Mouse (Mus musculus): ENCODE results near the gene Tssk3. TPM values are rescaled to one million over a fixed set of nuclear protein-coding genes. Genes with fewer than 3 reads are reported as not detected.

Gene Tssk3
- total RNA-seq (2023): not detected in 2 replicates

GRCm38 (mm10) chr4:129490972-129491880 is at the start of gene Tssk3, which contains the start of gene Fam229a:
Tssk3 (minus strand) TSS chr4:129491022.
Fam229a (plus strand) TSS chr4:129491190.

GRCm38 (mm10) chr4:129513086-129513767 is 22.4 kb upstream of the Tssk3 start, which contains the start of gene Marcksl1:
Marcksl1 (plus strand) TSS chr4:129513581.

GRCm38 (mm10) chr4:129461183-129461960 is 29.4 kb downstream of the Tssk3 start, which contains the start of gene Bsdc1:
Bsdc1 (plus strand) TSS chr4:129461581.

GRCm38 (mm10) chr4:129440340-129441063 is 50.3 kb downstream of the Tssk3 start, which contains the start of gene Zbtb8b:
Zbtb8b (minus strand) TSS chr4:129440853.

Other genes with a start within 250 kb of the Tssk3 start
- gene C77080, start 229.6 kb downstream of the Tssk3 start, total RNA-seq (2023): 0.19 TPM in 1 of 2 replicates, not detected in the other
- not detected in 2 replicates for gene Sync, start 203.4 kb downstream of the Tssk3 start, total RNA-seq (2023)
- gene Rbbp4, start 155.7 kb downstream of the Tssk3 start, total RNA-seq (2023): 112 and 125 TPM in 2 replicates
- gene Zbtb8os, start 155.3 kb downstream of the Tssk3 start, total RNA-seq (2023): 16.3 and 19.3 TPM in 2 replicates
- 0.50 and 1.4 TPM in 2 replicates for gene Zbtb8a, start 112.9 kb downstream of the Tssk3 start, total RNA-seq (2023)
- gene Zbtb8b, start 50.2 kb downstream of the Tssk3 start, total RNA-seq (2023): not detected in 2 replicates
- gene Bsdc1, start 29.4 kb downstream of the Tssk3 start, total RNA-seq (2023): 106 and 151 TPM in 2 replicates
- 1.2 and 2.2 TPM in 2 replicates for gene Fam229a, start 168 bp upstream of the Tssk3 start, total RNA-seq (2023)
- gene Marcksl1, start 22.6 kb upstream of the Tssk3 start, total RNA-seq (2023): 109 and 117 TPM in 2 replicates
- gene Hdac1, start 51.7 kb upstream of the Tssk3 start, total RNA-seq (2023): 62.8 and 67.8 TPM in 2 replicates
- gene Lck, start 82.6 kb upstream of the Tssk3 start, total RNA-seq (2023): 0.28 and 0.82 TPM in 2 replicates
- not detected in 2 replicates for gene Fam167b, start 87.5 kb upstream of the Tssk3 start, total RNA-seq (2023)
- 52.3 and 53.7 TPM in 2 replicates for gene Eif3i, start 109.6 kb upstream of the Tssk3 start, total RNA-seq (2023)
- gene Tmem234, start 109.6 kb upstream of the Tssk3 start, total RNA-seq (2023): 72.1 and 72.3 TPM in 2 replicates
- gene Dcdc2b, start 123.2 kb upstream of the Tssk3 start, total RNA-seq (2023): 1.7 TPM in 1 of 2 replicates, not detected in the other
- gene Iqcc, start 128.1 kb upstream of the Tssk3 start, total RNA-seq (2023): 8.0 and 9.0 TPM in 2 replicates
- 31.0 and 39.4 TPM in 2 replicates for gene Ccdc28b, start 132.9 kb upstream of the Tssk3 start, total RNA-seq (2023)
- 31.0 and 36.9 TPM in 2 replicates for gene Txlna, start 150.0 kb upstream of the Tssk3 start, total RNA-seq (2023)
- 22.9 and 28.6 TPM in 2 replicates for gene Kpna6, start 181.7 kb upstream of the Tssk3 start, total RNA-seq (2023)
- 5.8 and 6.8 TPM in 2 replicates for gene Tmem39b, start 205.8 kb upstream of the Tssk3 start, total RNA-seq (2023)